Mouse (Mus musculus) natural killer cell, adult 2 months (primary cell): ENCODE measurements at regions not wholly inside any gene's neighbourhood (a gene's known extent, or its start where the extent isn't known, plus 50 kb on each side); places are given as distances from the start of the nearest gene placed in this dataset.

Experiments used
- DNase-seq, 2 experiments: peaks; one replicate each; pipeline ENCODE4 v3.0.0; 2022; ENCODE audit warnings: low spot score in 2 of 2

DNA sequence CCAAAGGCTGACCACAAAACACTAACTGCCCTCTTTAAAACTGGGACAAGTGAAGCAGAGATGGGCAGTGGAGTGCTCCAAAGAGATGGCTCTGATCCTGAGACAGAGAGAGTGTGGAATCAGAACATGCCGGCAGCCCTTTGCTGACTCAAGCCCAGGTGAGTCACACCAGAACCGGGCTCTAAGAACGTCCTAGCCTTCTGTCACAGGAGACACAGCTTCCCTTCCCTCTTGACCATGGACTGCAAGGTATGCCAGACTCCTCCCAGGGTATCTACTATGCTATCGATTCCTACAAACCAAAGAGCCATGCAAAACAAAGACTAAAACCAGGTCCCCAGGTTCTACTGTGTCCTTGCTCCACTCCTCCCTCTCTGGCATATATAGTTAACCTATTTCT is 98.0 kb downstream of the Dhx15 start:
- no peak for DNase-seq

DNA sequence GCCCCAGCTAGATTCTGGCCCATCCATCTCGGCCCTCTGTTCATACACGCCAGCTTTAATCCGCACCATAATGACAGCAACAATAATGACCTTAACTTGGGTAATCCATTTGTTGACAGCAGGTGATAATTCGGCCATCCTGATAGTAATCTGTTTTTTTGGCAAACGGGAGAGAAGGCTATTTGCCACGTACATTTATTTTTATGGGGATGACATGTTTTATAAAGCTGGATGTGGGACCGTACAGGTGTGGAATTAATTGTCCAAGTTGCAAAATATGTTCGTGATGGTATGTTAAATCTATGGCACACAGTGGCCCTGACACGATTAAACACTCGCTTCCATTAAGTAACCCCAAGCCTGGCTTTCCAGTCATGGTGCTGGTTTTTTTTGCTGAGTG is 102.2 kb downstream of the Dhx15 start:
- DNase-seq, result no peak

DNA sequence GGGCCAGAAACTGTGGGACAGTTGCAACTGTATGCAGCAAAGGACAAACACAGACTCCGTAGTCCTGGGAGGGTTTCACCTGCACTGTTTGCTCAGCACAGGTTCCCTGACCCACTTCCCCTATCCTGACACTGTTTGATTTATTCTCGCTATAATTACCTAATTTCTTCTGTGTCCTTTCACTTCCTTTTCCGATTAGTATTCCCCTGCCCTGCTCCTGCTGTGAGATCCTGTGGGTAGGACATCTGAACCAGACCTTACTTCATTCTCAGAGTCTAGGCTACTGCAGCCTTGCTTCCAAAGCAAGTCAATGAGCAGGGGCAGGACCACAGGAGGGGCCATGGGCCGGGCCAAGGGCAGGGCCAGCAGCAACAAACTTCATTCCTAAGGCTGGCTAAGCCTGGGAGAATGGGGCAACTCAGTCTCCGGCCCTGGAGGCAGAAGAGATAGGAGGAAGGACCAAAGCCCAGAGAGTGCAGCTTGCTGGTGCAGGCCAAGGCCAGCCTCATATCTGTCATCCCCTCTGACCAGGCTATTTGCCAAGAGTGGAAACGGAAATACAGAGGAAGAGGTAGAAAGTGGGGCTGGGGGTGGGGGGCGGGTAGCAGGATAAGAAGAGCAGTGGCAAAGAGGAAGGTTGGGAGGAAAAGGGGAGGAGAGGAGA is 103.4 kb downstream of the Dhx15 start:
- no peak for DNase-seq

DNA sequence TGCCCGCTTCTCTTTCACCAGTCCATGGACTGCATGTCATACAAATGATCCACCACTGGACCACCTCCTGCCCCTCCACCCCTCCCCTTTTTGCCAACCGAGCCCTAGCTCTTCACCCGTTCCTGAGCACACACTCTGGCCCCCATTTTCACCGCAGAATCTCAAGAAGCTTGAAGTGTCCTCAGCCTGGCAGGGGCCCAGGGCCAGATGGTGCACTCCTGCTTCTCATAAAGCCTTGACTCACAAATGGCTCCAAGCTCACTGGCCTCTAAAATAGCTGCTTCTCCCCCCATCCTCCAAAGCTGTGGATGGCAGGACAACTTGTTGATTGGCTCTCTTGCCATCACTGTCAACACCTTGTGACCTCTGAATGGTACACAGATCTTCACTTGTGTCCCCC is 110.0 kb downstream of the Dhx15 start:
- no peak for DNase-seq

DNA sequence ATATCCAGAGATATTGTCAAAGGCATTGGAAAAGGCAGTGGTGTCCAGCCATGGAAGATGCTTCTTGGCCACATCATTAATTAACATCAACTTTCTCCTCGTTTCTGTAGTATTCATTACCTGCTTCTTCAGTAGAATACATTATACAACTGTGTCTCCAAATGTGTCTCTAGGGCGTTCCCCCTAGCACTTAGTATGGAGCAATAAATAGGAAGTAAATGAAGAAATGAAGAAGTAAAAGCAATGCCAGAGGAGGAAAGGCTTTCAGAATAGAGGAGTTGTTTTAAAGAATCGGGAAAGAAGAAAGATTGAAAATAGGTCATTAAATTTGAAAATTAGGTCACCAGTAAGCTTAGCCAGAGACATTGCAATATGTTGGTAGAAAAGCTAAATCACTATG is 112.6 kb downstream of the Dhx15 start:
- no peak for DNase-seq

DNA sequence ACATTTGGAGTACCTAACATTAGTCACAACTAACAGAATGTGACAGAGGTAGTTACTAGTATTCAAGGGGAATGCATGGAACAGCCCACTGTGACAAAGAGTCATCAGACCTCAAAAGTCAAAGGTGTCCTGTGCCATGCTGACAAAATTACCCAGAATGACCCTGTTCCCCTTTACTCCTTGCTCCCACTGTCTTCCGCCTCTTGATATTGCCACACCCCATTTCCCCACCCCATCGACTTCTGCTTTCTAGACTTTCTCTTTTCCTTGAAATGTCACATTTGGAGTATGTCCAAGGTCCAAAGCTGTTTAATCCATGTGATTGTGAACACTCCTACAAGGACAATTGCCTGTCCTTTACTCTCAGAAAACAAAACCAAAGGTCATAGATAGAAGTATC is 115.2 kb downstream of the Dhx15 start:
- DNase-seq, result no peak

DNA sequence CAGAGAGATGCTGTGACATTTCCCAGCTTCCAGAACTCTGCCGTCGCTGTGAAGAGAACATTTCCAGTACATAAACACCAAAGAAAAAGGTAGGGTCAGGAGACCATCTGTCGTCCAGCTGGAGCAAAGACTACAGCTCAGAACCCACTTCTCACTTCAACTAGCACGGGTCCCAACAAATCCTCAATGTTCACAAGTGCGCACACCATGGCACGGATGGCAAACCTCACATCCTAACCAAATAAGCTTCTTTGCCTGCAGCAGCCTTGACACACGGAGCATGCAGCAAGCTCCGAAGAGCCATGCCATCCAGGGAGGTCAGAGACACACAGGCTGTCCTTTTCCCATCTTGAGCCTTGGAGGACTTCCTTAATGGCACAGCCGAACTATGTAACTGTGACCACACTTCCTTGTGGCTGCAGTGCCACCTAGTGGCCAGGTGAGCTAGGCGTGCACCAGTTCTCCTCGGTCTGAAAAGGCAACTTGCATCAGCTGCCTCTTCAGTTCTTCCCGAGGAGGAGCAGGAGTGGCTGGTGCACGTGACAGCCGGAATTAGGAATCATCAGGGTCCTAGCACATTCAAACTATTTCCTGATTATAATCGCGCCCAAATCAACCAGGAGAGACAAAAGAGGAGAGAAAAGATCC is 125.4 kb downstream of the Dhx15 start:
- peak; percentile 4 to 39 for DNase-seq

DNA sequence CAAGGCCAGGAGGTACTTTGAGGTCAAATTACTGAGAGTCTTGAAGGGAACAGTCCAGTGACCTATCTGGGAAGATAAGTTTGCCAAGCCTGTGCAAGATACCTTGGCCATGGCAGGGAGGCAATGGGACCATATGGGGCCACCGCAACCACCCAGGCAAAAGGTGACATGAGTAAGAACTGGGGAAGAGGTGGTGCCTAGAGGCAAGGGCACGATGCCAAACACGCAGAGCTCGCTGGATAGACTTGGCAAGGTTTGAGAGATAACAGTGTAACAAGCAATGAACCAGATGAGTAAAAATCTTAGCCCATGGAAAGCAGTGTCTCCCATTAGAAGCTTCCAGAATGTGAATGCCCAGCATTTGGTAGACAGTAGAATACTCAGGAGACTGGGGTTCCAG is 128.1 kb downstream of the Dhx15 start:
- no peak for DNase-seq

DNA sequence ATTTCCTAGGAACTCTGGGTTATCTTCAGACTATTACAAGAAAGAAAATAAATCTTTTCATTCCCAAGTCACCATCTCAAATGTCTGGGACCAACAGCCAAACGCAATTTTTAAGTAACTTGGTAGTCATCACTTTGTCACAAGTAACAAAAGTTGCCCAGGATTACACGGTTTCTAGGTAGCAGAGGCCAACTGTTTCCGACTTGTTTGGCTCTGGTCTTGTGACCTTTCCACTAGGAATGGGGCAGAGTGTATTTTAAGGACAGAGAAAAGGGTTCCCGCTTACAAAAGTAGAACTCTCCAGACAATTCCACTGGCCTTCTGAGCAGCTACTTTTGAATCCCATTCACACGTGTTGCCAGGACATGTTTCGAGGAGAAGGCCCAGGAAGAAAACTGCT is 129.1 kb downstream of the Dhx15 start:
- no peak for DNase-seq

DNA sequence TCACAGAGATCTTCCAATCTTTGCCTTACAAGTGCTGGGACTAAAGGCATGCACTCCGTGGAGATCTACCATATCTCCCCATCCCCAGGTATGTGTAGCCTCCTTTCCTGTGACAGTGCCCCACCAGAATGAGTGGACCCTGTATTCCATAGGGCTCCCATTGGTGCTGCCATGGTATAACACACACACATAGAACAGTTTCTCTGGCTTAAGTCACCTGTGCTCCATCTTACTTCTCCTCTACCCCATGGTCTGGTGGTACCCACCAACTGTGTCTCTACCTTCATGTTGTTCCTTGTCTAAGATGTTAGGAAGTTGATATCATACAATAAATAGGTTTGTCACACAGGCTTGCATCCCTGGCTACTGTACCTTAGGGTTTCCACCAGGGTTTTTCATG is 133.1 kb downstream of the Dhx15 start:
- no peak for DNase-seq

DNA sequence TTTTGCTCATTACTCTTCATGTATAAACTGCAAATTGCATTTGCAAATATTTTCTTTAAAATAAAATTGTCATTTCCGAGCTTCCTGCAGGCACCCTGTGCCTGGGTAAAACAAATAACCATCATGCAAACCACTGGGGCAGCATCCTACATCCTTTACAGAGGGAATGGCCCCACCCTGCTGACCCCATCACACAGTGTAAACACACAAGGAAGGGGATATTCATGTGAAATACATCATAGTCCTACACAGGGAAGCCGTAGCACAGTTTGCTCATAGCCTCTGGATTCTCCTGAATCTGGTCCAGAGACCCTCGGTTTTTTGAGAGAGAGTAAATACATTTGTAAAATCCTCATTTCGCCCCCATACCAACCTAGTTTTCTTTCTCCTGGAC is 138.2 kb downstream of the Dhx15 start:
- no peak for DNase-seq

DNA sequence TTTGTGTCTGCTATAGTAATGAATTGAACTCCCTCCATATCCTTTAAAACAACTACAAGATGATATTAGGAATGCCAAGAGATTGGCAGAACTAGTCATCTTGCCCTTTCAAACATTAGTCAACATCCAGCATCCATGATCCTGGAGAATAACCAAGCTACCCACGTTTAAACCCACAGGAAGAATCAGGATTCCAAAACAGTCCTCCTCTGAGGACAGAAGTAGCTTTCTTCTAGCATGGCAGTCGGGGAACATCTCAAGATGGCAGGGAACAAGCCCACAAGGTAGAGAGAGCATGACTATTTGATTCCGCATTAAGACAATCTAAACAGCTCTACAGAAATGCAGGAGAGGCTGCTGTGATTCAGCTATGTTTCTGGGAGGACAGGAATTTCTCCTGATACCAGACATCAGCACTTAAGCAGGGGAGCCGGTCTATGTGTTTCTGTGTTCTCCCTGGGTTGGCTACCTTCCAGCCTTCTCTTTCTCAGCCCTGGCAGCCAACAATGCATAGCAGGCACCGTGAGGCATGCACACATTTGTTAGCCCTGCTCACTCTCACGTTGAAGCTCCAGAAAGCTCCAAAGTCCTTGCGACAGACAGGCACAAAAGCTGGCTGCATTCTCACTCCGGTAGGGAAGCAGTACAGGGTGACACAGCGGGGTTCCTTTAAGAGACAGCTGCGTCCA is 138.8 kb downstream of the Dhx15 start:
- DNase-seq, result no peak

DNA sequence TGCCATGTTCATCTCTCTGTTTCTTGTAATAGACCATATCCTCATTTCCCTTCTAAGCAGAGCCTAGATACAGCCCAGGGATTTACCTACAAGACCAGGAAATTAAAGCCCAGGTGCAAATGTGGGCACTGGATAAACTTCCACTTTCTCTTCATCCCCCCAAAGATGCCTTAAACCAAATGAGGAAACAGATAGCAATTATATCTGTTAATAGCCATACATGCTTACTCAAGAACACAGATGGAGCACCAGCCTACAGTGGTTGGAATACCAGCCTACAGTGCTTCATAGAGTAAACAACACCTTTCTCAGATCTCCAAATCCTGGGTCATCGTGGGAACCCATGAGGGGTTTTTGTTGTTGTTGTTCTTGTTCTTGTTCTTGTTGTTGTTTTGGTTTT is 141.5 kb downstream of the Dhx15 start:
- DNase-seq, result no peak

DNA sequence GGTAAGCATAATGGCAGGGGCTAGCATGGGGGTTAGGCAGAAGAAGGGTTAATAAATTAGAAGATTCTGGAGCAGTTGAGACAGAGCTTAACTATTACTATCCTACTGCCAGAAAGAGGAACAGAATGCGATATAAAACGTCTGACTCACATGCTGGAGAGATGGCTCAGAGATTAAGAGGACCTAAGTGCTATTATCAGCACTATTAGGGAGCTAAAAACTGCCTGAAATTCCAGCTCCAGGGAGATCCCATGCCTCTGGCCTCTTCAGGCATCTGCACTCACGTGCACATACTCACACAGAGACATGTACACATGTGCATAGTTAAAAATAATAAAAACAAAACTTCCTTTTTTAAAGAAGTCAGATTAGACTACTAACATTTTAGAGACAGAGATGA is 143.6 kb downstream of the Dhx15 start:
- DNase-seq, result no peak

DNA sequence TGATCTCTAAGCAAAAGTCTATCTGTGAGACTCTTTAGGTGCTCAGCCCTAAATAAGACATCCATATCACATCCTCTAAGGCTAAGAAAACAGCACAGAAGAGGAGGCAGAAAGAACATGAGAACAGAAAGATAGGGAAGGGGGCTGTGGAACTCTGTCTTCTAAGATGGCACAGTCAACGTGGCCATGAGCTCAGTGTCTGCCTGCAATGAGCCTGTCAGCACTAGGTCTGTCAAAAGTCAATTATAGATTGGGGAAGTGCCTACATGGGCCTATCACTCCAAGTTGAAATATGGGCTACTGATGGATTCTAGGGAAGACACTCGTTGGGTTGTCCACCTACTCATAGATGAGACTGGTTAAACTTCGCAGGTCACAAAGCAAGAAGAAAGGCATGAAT is 146.2 kb downstream of the Dhx15 start:
- DNase-seq, result no peak

DNA sequence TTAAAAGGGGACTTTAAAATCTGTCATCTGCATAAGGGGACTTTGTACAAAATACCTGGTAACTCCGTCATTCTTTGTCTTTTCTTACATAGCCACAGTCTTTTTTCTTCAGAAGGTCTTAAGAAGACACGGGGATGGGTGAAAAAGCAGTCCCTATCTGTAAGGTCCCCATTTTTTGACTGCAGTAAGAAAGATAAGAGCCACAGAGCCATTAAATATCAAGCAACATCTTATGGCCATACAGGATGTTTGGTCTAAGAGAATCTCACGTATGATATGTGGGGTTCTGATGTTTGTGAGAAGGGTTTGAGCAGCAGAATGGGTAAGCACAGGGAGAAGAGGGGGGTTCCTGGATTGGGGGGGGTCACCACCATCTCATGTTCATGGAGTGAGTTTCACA is 148.9 kb downstream of the Dhx15 start:
- DNase-seq, result no peak

DNA sequence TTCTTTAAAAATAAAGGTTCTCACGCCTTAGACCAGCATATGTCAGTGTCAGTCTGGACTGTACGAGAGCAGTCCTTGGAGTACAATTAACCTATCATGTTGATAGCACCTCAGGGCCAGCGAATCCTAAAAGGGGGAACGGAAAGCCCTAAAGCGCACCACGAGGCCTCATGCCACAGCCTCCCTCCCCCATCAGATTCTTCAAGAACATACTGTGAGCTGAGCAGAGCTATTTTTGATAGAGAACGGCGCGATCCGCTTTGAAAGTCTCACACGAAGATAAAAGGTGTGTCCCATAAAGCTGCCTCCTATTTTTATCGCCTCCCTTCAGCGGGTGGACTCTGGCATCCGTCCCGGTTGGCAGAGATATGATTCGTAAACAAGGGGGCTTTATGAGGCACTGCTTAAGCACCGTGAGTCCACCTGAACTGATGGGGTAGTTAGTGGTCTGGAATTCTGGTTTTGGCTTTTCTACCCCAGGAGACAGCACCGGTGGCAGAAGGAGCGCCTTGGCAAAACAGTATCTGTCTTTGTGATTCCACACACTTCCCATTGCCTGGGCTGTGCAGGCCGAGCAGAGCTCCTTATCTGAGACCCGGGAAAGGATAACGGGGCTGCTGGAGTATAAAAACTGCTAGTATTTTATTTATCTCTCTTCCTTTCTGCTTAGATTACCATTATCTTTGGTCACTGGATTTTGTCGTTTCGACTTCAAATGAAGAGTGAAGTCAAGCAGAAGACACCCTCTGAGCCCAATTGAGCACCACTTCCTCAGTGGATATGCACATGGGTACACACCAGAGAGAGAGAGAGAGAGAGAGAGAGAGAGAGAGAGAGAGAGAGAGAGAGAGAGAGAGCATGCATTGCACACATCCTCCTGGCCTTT is 149.6 kb downstream of the Dhx15 start:
- DNase-seq, result no peak

DNA sequence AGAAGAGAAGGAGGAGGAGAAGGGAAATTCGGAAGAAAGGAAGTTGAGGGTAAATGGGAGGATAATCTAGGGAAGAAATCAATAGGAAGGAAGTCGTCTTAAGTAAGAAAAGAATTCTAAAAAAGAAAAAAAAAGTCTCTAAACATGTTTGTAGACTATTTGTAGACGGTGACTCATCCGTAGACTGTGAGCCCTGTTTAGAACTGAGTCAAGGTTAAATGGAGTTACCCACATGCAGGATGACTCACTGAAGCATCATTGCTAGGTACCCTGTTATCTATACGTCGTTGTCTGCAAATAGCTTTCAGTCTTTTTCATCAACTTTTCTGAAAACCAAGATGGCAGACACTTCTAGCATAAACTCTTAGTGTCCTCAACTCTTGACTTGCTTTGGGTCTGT is 155.0 kb downstream of the Dhx15 start:
- no peak for DNase-seq

DNA sequence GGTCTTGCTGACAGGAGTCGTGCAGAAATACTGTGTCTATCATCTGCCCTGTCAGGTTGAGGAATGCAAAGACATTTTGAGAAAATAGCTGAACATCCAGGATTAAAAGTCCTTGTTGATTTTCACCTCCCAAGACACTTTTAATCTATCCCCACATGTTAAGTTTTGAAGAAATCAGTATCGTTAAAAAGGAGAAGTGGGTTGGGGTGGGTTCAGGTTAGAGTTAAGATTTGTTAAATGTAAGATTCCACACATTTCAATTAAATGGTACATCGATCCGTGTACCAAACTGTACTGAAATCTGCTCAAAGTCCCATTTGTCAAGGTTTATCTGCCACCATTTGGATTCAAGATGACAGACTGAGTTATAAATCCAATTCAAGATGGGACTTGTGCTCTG is 162.8 kb downstream of the Dhx15 start:
- DNase-seq, result no peak

DNA sequence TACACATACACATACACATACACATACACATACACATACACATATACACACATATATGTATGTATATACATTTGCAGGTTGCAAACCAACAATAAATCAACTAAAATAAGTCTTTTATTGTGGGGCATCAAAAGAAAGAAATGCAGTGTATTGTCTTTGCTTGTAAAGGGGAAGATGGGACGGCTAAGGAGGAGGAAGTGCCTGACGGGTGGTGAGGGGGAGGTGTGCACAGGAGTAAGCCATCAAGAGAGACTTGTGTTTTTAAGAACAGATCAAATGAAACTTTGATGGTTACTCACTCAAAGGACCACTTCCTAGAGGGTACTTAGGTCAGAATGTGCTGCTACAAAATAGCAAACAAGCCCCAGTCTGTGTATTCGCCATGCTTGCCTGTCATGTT is 164.2 kb downstream of the Dhx15 start:
- no peak for DNase-seq

DNA sequence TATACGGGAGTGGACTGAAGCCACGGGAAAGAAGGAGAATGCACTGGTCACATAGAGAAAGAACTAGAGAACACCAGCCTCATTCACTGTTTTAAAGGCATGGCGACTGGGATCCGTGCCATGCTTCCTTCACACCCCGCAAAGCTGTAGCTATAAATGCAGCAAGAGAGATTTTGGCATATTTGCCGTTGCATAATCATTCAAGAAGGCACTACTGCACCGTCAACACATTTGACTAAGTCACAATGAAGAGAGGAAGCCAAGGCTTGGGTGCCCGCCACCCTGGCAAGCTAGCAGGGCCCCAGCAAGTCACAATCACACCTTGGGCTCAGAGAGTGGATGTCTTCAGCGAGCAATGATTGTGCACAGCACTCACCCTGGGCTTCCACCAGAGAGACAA is 167.1 kb downstream of the Dhx15 start:
- DNase-seq, result no peak

DNA sequence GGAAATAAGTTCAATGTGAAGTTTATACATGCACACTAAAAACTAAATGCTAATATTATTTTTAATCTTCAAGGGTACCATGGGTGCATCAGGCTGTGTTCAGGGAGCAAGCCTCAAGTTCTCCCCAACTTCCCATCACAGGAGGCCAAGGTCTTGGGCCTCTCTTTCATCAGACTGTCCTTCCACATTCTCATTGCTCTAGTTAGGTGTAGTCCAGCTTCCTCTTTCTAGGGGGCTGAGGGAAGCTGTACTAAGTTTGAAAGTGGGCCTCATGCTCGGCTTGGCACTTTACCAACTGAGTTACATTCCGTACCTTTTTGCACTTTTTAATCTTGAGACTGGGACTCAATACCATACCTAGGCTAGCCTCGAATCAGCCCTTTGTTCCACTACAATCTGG is 173.3 kb downstream of the Dhx15 start:
- no peak for DNase-seq
